Mouse (Mus musculus) cortical plate, adult 2 months (tissue): Measurements from ENCODE around the gene Smyd1.

Experiments
- CTCF ChIP-seq: fragments of 200-500 bp; IDR thresholded peaks from 2 replicates; pipeline ENCODE4 v1.5.1; 2011; ENCODE audit warnings: mild to moderate bottlenecking, control low read depth, low read length; ENCODE audit not compliant: insufficient read depth; ENCODE audit errors: extremely low read depth
- POLR2A ChIP-seq: fragments of 200-500 bp; IDR thresholded peaks from 2 replicates; pipeline ENCODE4 v1.6.1; 2011; ENCODE audit warnings: mild to moderate bottlenecking, low read length, control low read depth; ENCODE audit not compliant: insufficient read depth; ENCODE audit errors: extremely low read depth

DNA sequence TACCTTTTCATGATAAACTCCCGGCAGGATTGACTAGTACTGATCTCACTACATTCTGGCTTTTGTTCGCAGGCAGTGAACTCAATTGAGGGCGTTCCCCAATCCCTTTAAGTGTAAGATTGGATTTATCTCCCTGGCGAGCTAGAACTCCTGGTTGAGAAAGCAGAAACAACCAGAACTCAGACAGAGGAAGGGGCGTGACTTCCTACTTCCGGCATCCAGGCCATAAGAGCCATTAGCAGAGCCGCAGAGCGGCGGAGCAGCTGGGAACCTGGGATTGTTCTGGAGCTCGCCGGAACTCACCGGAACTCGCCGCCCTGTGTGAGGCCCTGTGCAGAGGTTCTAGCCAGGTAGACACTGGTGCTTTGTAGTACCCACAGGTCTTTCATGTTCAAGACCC is 28.5 kb downstream of the Smyd1 start:
- TF ChIP-seq CTCF, result no peak
- no peak for TF ChIP-seq POLR2A
